Mouse (Mus musculus): ENCODE measurements around the gene Rab40b. TPM values are rescaled to one million over a fixed set of nuclear protein-coding genes. Genes with fewer than 3 reads are reported as not detected.
"Not testable (repeated sequence)": the region's sequence is repeated elsewhere in the genome, so short reads cannot be mapped to it uniquely, and the experiment has no call there.

The Rab40b gene
- total and polyA plus RNA-seq, 3 experiments, result 0.39 TPM; not detected in 2

DNA sequence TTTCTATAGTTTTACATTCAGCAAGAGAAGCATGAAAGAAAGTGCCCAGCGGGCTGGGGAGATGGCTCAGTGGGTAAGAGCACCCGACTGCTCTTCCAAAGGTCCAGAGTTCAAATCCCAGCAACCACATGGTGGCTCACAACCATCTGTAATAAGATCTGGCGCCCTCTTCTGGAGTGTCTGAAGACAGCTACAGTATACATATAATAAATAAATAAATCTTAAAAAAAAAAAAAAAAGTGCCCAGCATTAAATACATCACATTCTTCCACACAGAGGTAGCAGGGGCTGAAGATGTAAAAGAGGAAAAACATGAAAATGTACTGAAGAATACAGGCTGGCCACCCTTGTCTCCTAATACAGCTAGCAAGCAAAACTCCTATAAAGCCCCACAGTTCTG, 39.3 kb downstream of the Rab40b start:
- not testable (repeated sequence) for H3K27ac ChIP-seq (ENCODE audit: control insufficient read depth, low read depth, low read length); DNase-seq (ENCODE audit: low read depth, low spot score); H3K9me3 ChIP-seq (replicated peaks; ENCODE audit: insufficient read depth, low read length); H3K9ac ChIP-seq (ENCODE audit: control insufficient read depth, low read depth, low read length, poor library complexity, severe bottlenecking); H3K4me3 ChIP-seq (ENCODE audit: control insufficient read depth in 1 of 2, insufficient read depth in 1 of 2, low read depth in 2 of 2, low read length in 2 of 2); H3K27me3 ChIP-seq (ENCODE audit: control insufficient read depth in 1 of 2, insufficient read depth in 2 of 2, low read length in 2 of 2)
- Histone ChIP-seq H3K4me1 (ENCODE audit: control insufficient read depth in 1 of 2, insufficient read depth in 2 of 2, low read length in 2 of 2) (peaks cover 8 to 10% of the 10 kb centered on the region in 2 experiments; a peak in 3 of 4 replicates), H3K36me3 (ENCODE audit: control insufficient read depth in 1 of 2, insufficient read depth in 2 of 2, low read length in 2 of 2) (peaks cover 13 to 37% of the 10 kb centered on the region in 2 experiments), H3K79me2 (ENCODE audit: control insufficient read depth, insufficient read depth, low read length, poor library complexity) (peaks cover 56% of the 10 kb centered on the region)
- TF ChIP-seq RAD21 (IDR thresholded peaks at IDR 0.05; ENCODE audit: low read depth, low read length) (peak; percentile 12), SMC3 (IDR thresholded peaks at IDR 0.05; ENCODE audit: low read depth, low read length) (0 out of 2 replicates have a peak, but pooled peaks have one; percentile 2), CTCF (IDR thresholded peaks at IDR 0.05 in 2 of 3, conservative IDR thresholded peaks at IDR 0.05 in 1 of 3; ENCODE audit: control insufficient read depth in 1 of 3, insufficient read depth in 1 of 3, low read depth in 2 of 3, low read length in 3 of 3, poor library complexity in 1 of 3, severe bottlenecking in 1 of 3) (peak in 2 of 3 experiments; percentile 23 to 27; a peak in 1 of 6 replicates), ZNF384 (IDR thresholded peaks at IDR 0.05; ENCODE audit: low read depth, low read length) (peak; percentile 81)

DNA sequence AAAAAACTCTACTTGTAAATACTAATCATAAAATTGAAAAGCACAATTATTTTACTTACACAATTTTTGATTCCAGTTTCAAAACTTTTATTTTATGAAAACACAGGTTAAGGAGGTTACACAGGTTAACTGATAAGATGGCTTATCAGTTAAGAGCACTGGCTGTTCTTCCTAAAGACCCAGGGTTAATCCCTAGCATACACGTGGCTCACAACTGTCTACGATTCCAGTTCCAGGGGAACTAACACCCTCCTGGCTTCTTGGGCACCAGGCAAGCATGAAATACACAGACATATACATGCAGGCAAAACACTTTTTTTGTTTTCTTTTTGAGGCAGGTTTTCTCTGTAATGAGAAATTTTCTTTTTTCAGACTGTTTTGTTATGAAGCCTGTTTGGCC, 39.9 kb downstream of the Rab40b start:
- Histone ChIP-seq H3K27me3 (ENCODE audit: control insufficient read depth in 1 of 2, insufficient read depth in 2 of 2, low read length in 2 of 2) (no peaks in the 10 kb centered on the region), H3K27ac (ENCODE audit: control insufficient read depth, low read depth, low read length) (no peak overlapping the region), H3K36me3 (ENCODE audit: control insufficient read depth in 1 of 2, insufficient read depth in 2 of 2, low read length in 2 of 2) (peaks cover 13 to 42% of the 10 kb centered on the region in 2 experiments), H3K4me1 (ENCODE audit: control insufficient read depth in 1 of 2, insufficient read depth in 2 of 2, low read length in 2 of 2) (peaks cover 10 to 14% of the 10 kb centered on the region in 2 experiments; a peak in 3 of 4 replicates), H3K9ac (ENCODE audit: control insufficient read depth, low read depth, low read length, poor library complexity, severe bottlenecking) (no peak overlapping the region), H3K4me3 (ENCODE audit: control insufficient read depth in 1 of 2, insufficient read depth in 1 of 2, low read depth in 2 of 2, low read length in 2 of 2) (no peak overlapping the region), H3K9me3 (replicated peaks; ENCODE audit: insufficient read depth, low read length) (no peaks in the 10 kb centered on the region), H3K79me2 (ENCODE audit: control insufficient read depth, insufficient read depth, low read length, poor library complexity) (peaks cover 51% of the 10 kb centered on the region)
- no peak for DNase-seq (ENCODE audit: low read depth, low spot score)
- no peak for TF ChIP-seq MYC (IDR thresholded peaks at IDR 0.05; ENCODE audit: low read depth, low read length)
- peak; percentile 38; the same call in 1 of the 2 replicates for TF ChIP-seq GATA1 (IDR thresholded peaks at IDR 0.05; ENCODE audit: low read depth, low read length)

DNA sequence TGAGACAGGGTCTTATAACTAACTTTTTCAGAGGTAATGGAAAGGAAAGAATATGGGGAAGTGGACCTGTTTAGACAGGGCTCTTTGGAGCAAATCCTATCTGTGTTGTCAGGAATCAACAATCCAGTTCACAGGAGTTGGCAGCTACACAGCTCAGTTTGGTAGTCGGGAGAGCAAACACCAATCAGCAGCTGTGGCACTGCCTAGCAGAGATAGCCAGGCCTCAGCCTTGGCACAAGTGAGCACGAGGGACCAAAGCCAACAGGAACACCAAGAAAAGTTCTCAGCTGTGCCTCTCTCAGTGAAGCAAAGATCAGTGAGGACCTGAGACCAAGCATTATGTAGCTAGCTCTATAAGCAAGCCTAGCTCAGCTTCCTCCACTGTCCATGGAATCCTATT, 41.0 kb downstream of the Rab40b start:
- Histone ChIP-seq H3K4me3 (ENCODE audit: control insufficient read depth in 1 of 2, insufficient read depth in 1 of 2, low read depth in 2 of 2, low read length in 2 of 2) (no peak overlapping the region), H3K36me3 (ENCODE audit: control insufficient read depth in 1 of 2, insufficient read depth in 2 of 2, low read length in 2 of 2) (peaks cover 13 to 41% of the 10 kb centered on the region in 2 experiments)
- TF ChIP-seq USF1 (IDR thresholded peaks at IDR 0.05; ENCODE audit: low read depth, low read length) (no peak), TAL1 (IDR thresholded peaks at IDR 0.05; ENCODE audit: low read length) (peak; percentile 25; the same call in 1 of the 2 replicates), MAFK (IDR thresholded peaks at IDR 0.05; ENCODE audit: borderline replicate concordance, low read depth, low read length) (no peak), HCFC1 (IDR thresholded peaks at IDR 0.05; ENCODE audit: low read depth, low read length) (no peak), TCF12 (IDR thresholded peaks at IDR 0.05; ENCODE audit: low read depth, low read length) (peak; percentile 72; the same call in 1 of the 2 replicates), CTCF (IDR thresholded peaks at IDR 0.05 in 2 of 3, conservative IDR thresholded peaks at IDR 0.05 in 1 of 3; ENCODE audit: control insufficient read depth in 1 of 3, insufficient read depth in 1 of 3, low read depth in 2 of 3, low read length in 3 of 3, poor library complexity in 1 of 3, severe bottlenecking in 1 of 3) (no peak), ETS1 (IDR thresholded peaks at IDR 0.05; ENCODE audit: low read depth, low read length) (peak; percentile 76; the same call in 1 of the 2 replicates), ZKSCAN1 (IDR thresholded peaks at IDR 0.05; ENCODE audit: low read depth, low read length) (no peak), MYB (IDR thresholded peaks at IDR 0.05; ENCODE audit: low read depth, low read length) (peak; percentile 15; the same call in 1 of the 2 replicates), MAX (IDR thresholded peaks at IDR 0.05; ENCODE audit: low read length) (peak; percentile 42; the same call in 1 of the 2 replicates), TBP (IDR thresholded peaks at IDR 0.05; ENCODE audit: low read depth, low read length) (no peak), ELF1 (IDR thresholded peaks at IDR 0.05; ENCODE audit: low read depth, low read length) (peak; percentile 33; the same call in 1 of the 2 replicates), SIN3A (IDR thresholded peaks at IDR 0.05; ENCODE audit: low read length) (no peak), CHD2 (IDR thresholded peaks at IDR 0.05; ENCODE audit: low read length) (no peak), POLR2A (IDR thresholded peaks at IDR 0.05; ENCODE audit: control insufficient read depth in 1 of 2, insufficient read depth in 1 of 2, low read depth in 1 of 2, low read length in 2 of 2, poor library complexity in 1 of 2) (no peak), BHLHE40 (IDR thresholded peaks at IDR 0.05; ENCODE audit: borderline replicate concordance, low read depth, low read length) (no peak), CHD1 (IDR thresholded peaks at IDR 0.05; ENCODE audit: low read depth, low read length) (no peak), KAT2A (conservative IDR thresholded peaks at IDR 0.05; ENCODE audit: low read depth, low read length) (no peak), ZNF384 (IDR thresholded peaks at IDR 0.05; ENCODE audit: low read depth, low read length) (no peak; the same call in 1 of the 2 replicates), EP300 (IDR thresholded peaks at IDR 0.05; ENCODE audit: low read depth in 1 of 2, low read length in 2 of 2) (peak; percentile 60 to 74), JUND (IDR thresholded peaks at IDR 0.05; ENCODE audit: low read depth, low read length) (no peak), NELFE (IDR thresholded peaks at IDR 0.05; ENCODE audit: low read depth, low read length) (no peak), GATA1 (IDR thresholded peaks at IDR 0.05; ENCODE audit: low read depth, low read length) (no peak)

More for the DNA sequence above, 41.0 kb downstream of the Rab40b start:
- peak; percentile 47 for DNase-seq (ENCODE audit: low read depth, low spot score)
- H3K27ac ChIP-seq (ENCODE audit: control insufficient read depth, low read depth, low read length), result no peak overlapping the region
- peaks cover 42% of the 10 kb centered on the region for H3K79me2 ChIP-seq (ENCODE audit: control insufficient read depth, insufficient read depth, low read length, poor library complexity)
- H3K9me3 ChIP-seq (replicated peaks; ENCODE audit: insufficient read depth, low read length), result no peaks in the 10 kb centered on the region
- H3K27me3 ChIP-seq (ENCODE audit: control insufficient read depth in 1 of 2, insufficient read depth in 2 of 2, low read length in 2 of 2), result no peaks in the 10 kb centered on the region
- peaks cover 15% of the 10 kb centered on the region in 2 experiments for H3K4me1 ChIP-seq (ENCODE audit: control insufficient read depth in 1 of 2, insufficient read depth in 2 of 2, low read length in 2 of 2)
- no peak overlapping the region for H3K9ac ChIP-seq (ENCODE audit: control insufficient read depth, low read depth, low read length, poor library complexity, severe bottlenecking)
